Mouse (Mus musculus): ENCODE data around the gene 2210408I21Rik. TPM values are rescaled to one million over a fixed set of nuclear protein-coding genes. Genes with fewer than 3 reads are reported as not detected.

The 2210408I21Rik gene
- polyA plus RNA-seq, 1 experiment from 2014 or later: 5.5 TPM

Other genes starting within 250 kb of the 2210408I21Rik start
- 24.4 and 24.5 TPM in 2 replicates for gene Slf1, start 67 bp upstream of the 2210408I21Rik start, polyA plus RNA-seq (2015; fragmentation: Nextera tagmentation; extraction: Ambion mirVana)

All from heart, embryonic 13.5 days (tissue).